Mouse (Mus musculus) forebrain, embryonic 11.5 days (tissue): Measurements from ENCODE around the gene Galk2. TPM values are rescaled to one million over a fixed set of nuclear protein-coding genes. Genes with fewer than 3 reads are reported as not detected.

Source experiments
- ATAC-seq: fragments of 200-750 bp; cut with Nextera tagmentation; replicated peaks from 2 replicates; pipeline ENCODE4 v1.8.0; 2017; ENCODE audit warnings: moderate TSS enrichment; ENCODE audit not compliant: low FRiP score
- DNase-seq: peaks from one replicate; pipeline ENCODE4 v3.0.0-alpha.2; 2017; ENCODE audit warnings: low spot score
- H3K27ac ChIP-seq: fragments of 300-500 bp; sonication (generic); 2 replicates; pipeline ENCODE4 v1.5.1; 2014; ENCODE audit warnings: low read depth, low read length
- H3K27me3 ChIP-seq: fragments of 300-500 bp; sonication (generic); 2 replicates; pipeline ENCODE4 v1.6.1; 2014; ENCODE audit warnings: mild to moderate bottlenecking, low read length, mixed read lengths; ENCODE audit not compliant: control insufficient read depth, insufficient read depth
- H3K36me3 ChIP-seq: fragments of 300-500 bp; sonication (generic); 2 replicates; pipeline ENCODE4 v1.6.1; 2014; ENCODE audit warnings: mild to moderate bottlenecking, low read length, moderate library complexity, mixed read lengths; ENCODE audit not compliant: control insufficient read depth, insufficient read depth
- H3K4me1 ChIP-seq: fragments of 300-500 bp; sonication (generic); replicated peaks from 2 replicates; pipeline ENCODE4 v1.6.1; 2014; ENCODE audit warnings: low read length, mixed read lengths; ENCODE audit not compliant: control insufficient read depth, insufficient read depth
- H3K4me2 ChIP-seq: fragments of 300-500 bp; sonication (generic); 2 replicates; pipeline ENCODE4 v1.6.1; 2014; ENCODE audit warnings: low read depth, mild to moderate bottlenecking, low read length, moderate library complexity, mixed read lengths; ENCODE audit not compliant: severe bottlenecking
- H3K4me3 ChIP-seq: fragments of 300-500 bp; sonication (generic); 2 replicates; pipeline ENCODE4 v1.5.1; 2014; ENCODE audit warnings: low read depth, low read length
- H3K9ac ChIP-seq: fragments of 300-500 bp; sonication (generic); 2 replicates; pipeline ENCODE4 v1.6.1; 2014; ENCODE audit warnings: low read length
- H3K9me3 ChIP-seq: fragments of 300-500 bp; sonication (generic); 2 replicates; pipeline ENCODE4 v1.6.1; 2016; ENCODE audit warnings: low read length, mixed read lengths; ENCODE audit not compliant: control insufficient read depth
- WGBS: fragments of 180-500 bp; shearing (Covaris S2); extraction: QIAGEN DNeasy Blood & Tissue Kit; methylation state at CpG from one replicate; pipeline ENCODE4 v1.1.7; 2014; 5-methylcytosine and 5-hydroxymethylcytosine counted together
- polyA plus RNA-seq: library from polyadenylated mRNA; unstranded; fragments of >200 nt; fragmentation: Nextera tagmentation; extraction: Ambion mirVana; gene quantifications from 2 replicates; pipeline ENCODE4 v1.2.1, GENCODE M21; 2014

Gene Galk2
- polyA plus RNA-seq, 1 experiment from 2014 or later, result 29.3 TPM

DNA sequence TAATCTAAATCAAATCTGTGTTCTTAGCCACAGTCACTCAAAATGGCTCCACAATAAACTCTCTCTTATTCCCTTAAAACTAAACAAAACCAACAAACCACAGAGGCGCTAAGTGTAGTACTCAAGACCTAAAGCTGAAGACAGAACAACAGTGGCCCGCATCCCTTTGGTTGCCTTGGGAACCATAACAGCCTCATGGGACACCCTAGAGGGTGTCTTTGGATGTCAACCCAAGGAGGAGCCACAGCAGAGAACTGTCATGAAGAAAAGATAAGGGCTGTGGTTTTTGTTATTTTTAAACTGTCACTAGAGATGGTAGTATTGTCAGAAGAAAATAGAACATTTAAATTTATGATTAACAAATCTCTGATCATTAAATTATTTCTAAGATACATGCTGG, 147.8 kb downstream of the Galk2 start:
- Histone ChIP-seq H3K9me3 (no peaks in the 10 kb centered on the region), H3K9ac (no peak overlapping the region), H3K4me2 (no peak overlapping the region), H3K4me1 (no peaks in the 10 kb centered on the region), H3K27me3 (no peaks in the 10 kb centered on the region), H3K36me3 (no peaks in the 10 kb centered on the region), H3K4me3 (no peak overlapping the region), H3K27ac (no peak overlapping the region)
- 70% methylated on average over 2 of the region's 2 CpGs for WGBS
- DNase-seq (no peak), ATAC-seq (no peak)

- H3K27ac ChIP-seq, result no peak overlapping the region
- H3K4me2 ChIP-seq, result no peak overlapping the region
- no peaks in the 10 kb centered on the region for H3K27me3 ChIP-seq
- no peaks in the 10 kb centered on the region for H3K9me3 ChIP-seq
- WGBS, result 31% methylated on average over 12 of the region's 12 CpGs
- H3K4me3 ChIP-seq, result no peak overlapping the region
- ATAC-seq, result peak; percentile 73
- H3K36me3 ChIP-seq, result no peaks in the 10 kb centered on the region
- no peak for DNase-seq
- no peak overlapping the region for H3K9ac ChIP-seq
- H3K4me1 ChIP-seq, result peaks cover 10% of the 10 kb centered on the region; the same call in 1 of the 2 replicates
Observed at GRCm38 (mm10) chr2:126014989-126015710, 156.2 kb downstream of the Galk2 start.

GRCm38 (mm10) chr2:126015763-126016473, 157.0 kb downstream of the Galk2 start:
- no peak overlapping the region for H3K4me2 ChIP-seq
- WGBS, result 14% methylated on average over 3 of the region's 3 CpGs
- no peak overlapping the region for H3K4me3 ChIP-seq
- H3K27me3 ChIP-seq, result no peaks in the 10 kb centered on the region
- DNase-seq, result peak; percentile 53
- peak overlapping the region; percentile 53 for H3K27ac ChIP-seq
- H3K9me3 ChIP-seq, result no peaks in the 10 kb centered on the region
- H3K9ac ChIP-seq, result no peak overlapping the region
- peaks cover 10% of the 10 kb centered on the region; the same call in 1 of the 2 replicates for H3K4me1 ChIP-seq
- peak; percentile 92 for ATAC-seq
- no peaks in the 10 kb centered on the region for H3K36me3 ChIP-seq

DNA sequence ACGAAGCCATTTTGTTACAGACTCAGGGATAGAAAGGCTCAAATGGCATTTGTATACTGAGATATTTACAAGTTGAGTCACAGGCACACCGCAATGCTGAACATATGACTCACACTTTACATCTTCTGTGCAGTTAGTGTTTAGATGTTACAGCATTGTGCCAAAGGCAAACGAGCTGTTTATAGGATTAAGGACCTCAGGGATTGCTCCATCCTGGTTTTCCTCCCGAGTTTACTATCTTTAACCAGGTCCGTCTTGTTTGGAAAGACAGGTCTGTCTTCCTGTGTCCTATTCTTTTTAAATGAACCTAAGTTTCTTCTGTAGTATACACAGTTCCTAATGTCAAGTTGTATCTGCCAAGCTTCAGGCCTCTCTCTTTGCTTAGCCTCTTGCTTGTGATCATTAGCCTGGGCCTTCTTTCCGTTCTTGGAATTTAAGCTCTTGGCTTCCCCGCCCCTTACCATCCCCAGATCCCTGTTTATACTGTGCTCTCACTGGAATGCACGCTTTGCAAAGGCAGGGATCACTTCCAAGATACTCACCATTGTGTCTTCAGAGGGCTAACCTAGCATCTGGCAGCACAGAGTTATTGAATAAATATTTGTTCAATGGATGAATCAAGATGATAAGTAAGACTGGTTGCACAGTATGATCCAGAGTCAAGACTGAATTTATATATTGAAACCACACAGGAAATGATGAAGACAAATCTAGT, 172.4 kb downstream of the Galk2 start:
- Histone ChIP-seq H3K9me3 (no peaks in the 10 kb centered on the region), H3K27me3 (no peaks in the 10 kb centered on the region), H3K4me2 (no peak overlapping the region), H3K9ac (no peak overlapping the region), H3K4me1 (no peaks in the 10 kb centered on the region), H3K4me3 (no peak overlapping the region), H3K36me3 (no peaks in the 10 kb centered on the region), H3K27ac (no peak overlapping the region)
- DNase-seq (no peak), ATAC-seq (no peak)
- 61% methylated on average over 8 of the region's 8 CpGs for WGBS

GRCm38 (mm10) chr2:126033114-126033972, 174.4 kb downstream of the Galk2 start:
- Histone ChIP-seq H3K4me1 (peaks cover 2% of the 10 kb centered on the region; the same call in 1 of the 2 replicates), H3K4me2 (no peak overlapping the region), H3K9me3 (no peaks in the 10 kb centered on the region), H3K36me3 (no peaks in the 10 kb centered on the region), H3K9ac (no peak overlapping the region), H3K4me3 (no peak overlapping the region), H3K27me3 (no peaks in the 10 kb centered on the region), H3K27ac (no peak overlapping the region)
- no peak for ATAC-seq
- whole genome bisulfite sequencing, result 87% methylated on average over 8 of the region's 8 CpGs
- no peak for DNase-seq

Other genes starting within 250 kb of the Galk2 start
- gene Cep152, start 234.0 kb upstream of the Galk2 start, polyA plus RNA-seq, result 12.8 and 13.1 TPM in 2 replicates
- gene Eid1, start 186.0 kb upstream of the Galk2 start, polyA plus RNA-seq, result 252 TPM in 2 replicates
- 1.3 TPM in 2 replicates for gene Shc4, start 135.0 kb upstream of the Galk2 start, polyA plus RNA-seq
- 28.6 and 29.4 TPM in 2 replicates for gene Secisbp2l, start 76.2 kb upstream of the Galk2 start, polyA plus RNA-seq
- 99.8 and 102 TPM in 2 replicates for gene Cops2, start within 50 bp of the Galk2 start, polyA plus RNA-seq
- 0.37 and 1.00 TPM in 2 replicates for gene Fgf7, start 175.5 kb downstream of the Galk2 start, polyA plus RNA-seq